Mouse (Mus musculus) heart, embryonic 14.5 days (tissue): Measurements from ENCODE around the gene Plekhm2. TPM values are rescaled to one million over a fixed set of nuclear protein-coding genes. Genes with fewer than 3 reads are reported as not detected.

Experiments
- ATAC-seq: fragments of 200-750 bp; cut with Nextera tagmentation; 2 replicates; pipeline ENCODE4 v1.8.0; 2017; ENCODE audit warnings: low read depth, moderate TSS enrichment; ENCODE audit not compliant: insufficient number of reproducible peaks, insufficient read depth, low FRiP score
- H3K27ac ChIP-seq, 2 experiments: fragments of 200-500 bp in 1 of 2; fragments of 300-500 bp in 1 of 2; sonication (generic) in 1 of 2; replicated peaks in 1 of 2; 2 replicates each; pipeline ENCODE4 v1.5.1; 2012 to 2014; ENCODE audit warnings: low read depth in 2 of 2, low read length in 2 of 2, control low read depth in 1 of 2, mild to moderate bottlenecking in 1 of 2, mixed read lengths in 1 of 2; ENCODE audit not compliant: control insufficient read depth in 1 of 2, insufficient read depth in 1 of 2
- H3K27me3 ChIP-seq: fragments of 300-500 bp; sonication (generic); 2 replicates; pipeline ENCODE4 v1.6.1; 2014; ENCODE audit warnings: mild to moderate bottlenecking, low read length, control low read depth; ENCODE audit not compliant: control insufficient read depth, insufficient read depth
- H3K36me3 ChIP-seq: fragments of 300-500 bp; sonication (generic); 2 replicates; pipeline ENCODE4 v1.6.1; 2014; ENCODE audit warnings: mild to moderate bottlenecking, control low read depth, low read length, mixed read lengths; ENCODE audit not compliant: control insufficient read depth, insufficient read depth
- H3K4me1 ChIP-seq, 2 experiments: fragments of 200-500 bp in 1 of 2; fragments of 300-500 bp in 1 of 2; sonication (generic) in 1 of 2; 2 replicates each; pipeline ENCODE4 v1.6.1; 2012 to 2014; ENCODE audit warnings: low read length in 2 of 2, control low read depth in 1 of 2, mixed read lengths in 1 of 2; ENCODE audit not compliant: control insufficient read depth in 2 of 2, insufficient read depth in 2 of 2
- H3K4me2 ChIP-seq: fragments of 300-500 bp; sonication (generic); 2 replicates; pipeline ENCODE4 v1.6.1; 2014; ENCODE audit warnings: mild to moderate bottlenecking, low read length
- H3K4me3 ChIP-seq, 2 experiments: fragments of 200-500 bp in 1 of 2; fragments of 300-500 bp in 1 of 2; sonication (generic) in 1 of 2; 2 replicates each; pipeline ENCODE4 v1.5.1; 2012 to 2014; ENCODE audit warnings: low read length in 2 of 2, mild to moderate bottlenecking in 2 of 2, control low read depth in 1 of 2, low read depth in 1 of 2, moderate library complexity in 1 of 2; ENCODE audit not compliant: control insufficient read depth in 1 of 2, insufficient read depth in 1 of 2
- H3K9ac ChIP-seq: fragments of 300-500 bp; sonication (generic); 2 replicates; pipeline ENCODE4 v1.6.1; 2014; ENCODE audit warnings: mild to moderate bottlenecking, low read length
- H3K9me3 ChIP-seq: fragments of 300-500 bp; sonication (generic); 2 replicates; pipeline ENCODE4 v1.6.1; 2016; ENCODE audit warnings: low read length, control low read depth; ENCODE audit not compliant: control insufficient read depth
- WGBS: fragments of 180-500 bp; shearing (Covaris S2); extraction: QIAGEN DNeasy Blood & Tissue Kit; methylation state at CpG from one replicate; pipeline ENCODE4 v1.1.7; 2014; 5-methylcytosine and 5-hydroxymethylcytosine counted together
- polyA plus RNA-seq: library from polyadenylated mRNA; unstranded; fragments of >200 nt; fragmentation: Nextera tagmentation; extraction: Ambion mirVana; gene quantifications from 2 replicates; pipeline ENCODE4 v1.2.1, GENCODE M21; 2014

The Plekhm2 gene
- polyA plus RNA-seq, 1 experiment from 2014 or later: 7.8 TPM

GRCm38 (mm10) chr4:141688505-141688904 is 23.8 kb upstream of the Plekhm2 start:
- Histone ChIP-seq H3K27ac (no peak overlapping the region), H3K4me2 (no peak overlapping the region), H3K9ac (no peak overlapping the region), H3K27me3 (no peaks in the 10 kb centered on the region), H3K4me1 (peaks cover 9 to 12% of the 10 kb centered on the region in 2 experiments), H3K9me3 (no peaks in the 10 kb centered on the region), H3K36me3 (peaks cover 92% of the 10 kb centered on the region), H3K4me3 (no peak overlapping the region)
- 87% methylated on average over 8 of the region's 8 CpGs for WGBS
- ATAC-seq: no peak

- peaks cover 21 to 30% of the 10 kb centered on the region in 2 experiments for H3K4me1 ChIP-seq
- no peak overlapping the region for H3K27ac ChIP-seq
- H3K9me3 ChIP-seq: no peaks in the 10 kb centered on the region
- no peaks in the 10 kb centered on the region for H3K27me3 ChIP-seq
- H3K9ac ChIP-seq: no peak overlapping the region
- no peak overlapping the region for H3K4me2 ChIP-seq
- H3K36me3 ChIP-seq: peaks cover 84% of the 10 kb centered on the region
- WGBS: 74% methylated on average over 8 of the region's 8 CpGs
- no peak for ATAC-seq
- H3K4me3 ChIP-seq: no peak overlapping the region
Measured at GRCm38 (mm10) chr4:141686525-141686924, 21.8 kb upstream of the Plekhm2 start.

GRCm38 (mm10) chr4:141686093-141686492 is 21.4 kb upstream of the Plekhm2 start:
- Histone ChIP-seq H3K27me3 (no peaks in the 10 kb centered on the region), H3K9me3 (no peaks in the 10 kb centered on the region), H3K36me3 (peaks cover 81% of the 10 kb centered on the region), H3K9ac (no peak overlapping the region), H3K4me3 (no peak overlapping the region), H3K27ac (no peak overlapping the region), H3K4me2 (no peak overlapping the region), H3K4me1 (peaks cover 21 to 34% of the 10 kb centered on the region in 2 experiments)
- WGBS: 76% methylated on average over 3 of the region's 3 CpGs
- ATAC-seq: no peak

GRCm38 (mm10) chr4:141685499-141685898 is 20.8 kb upstream of the Plekhm2 start, which contains the start of gene Rsc1a1:
Gene Rsc1a1 (minus strand): TSS chr4:141685599.
- Histone ChIP-seq H3K4me1 (peaks cover 23 to 38% of the 10 kb centered on the region in 2 experiments), H3K27me3 (no peaks in the 10 kb centered on the region), H3K4me3 (no peak within 1 kb of the TSS), H3K4me2 (no peak within 1 kb of the TSS), H3K27ac (no peak within 1 kb of the TSS), H3K9ac (no peak within 1 kb of the TSS), H3K36me3 (peaks cover 79% of the 10 kb centered on the region), H3K9me3 (no peaks in the 10 kb centered on the region)
- 96% methylated on average over 6 of the region's 6 CpGs for WGBS
- ATAC-seq: no peak

GRCm38 (mm10) chr4:141682706-141683230 is 18.1 kb upstream of the Plekhm2 start:
- H3K9ac ChIP-seq: no peak overlapping the region

DNA sequence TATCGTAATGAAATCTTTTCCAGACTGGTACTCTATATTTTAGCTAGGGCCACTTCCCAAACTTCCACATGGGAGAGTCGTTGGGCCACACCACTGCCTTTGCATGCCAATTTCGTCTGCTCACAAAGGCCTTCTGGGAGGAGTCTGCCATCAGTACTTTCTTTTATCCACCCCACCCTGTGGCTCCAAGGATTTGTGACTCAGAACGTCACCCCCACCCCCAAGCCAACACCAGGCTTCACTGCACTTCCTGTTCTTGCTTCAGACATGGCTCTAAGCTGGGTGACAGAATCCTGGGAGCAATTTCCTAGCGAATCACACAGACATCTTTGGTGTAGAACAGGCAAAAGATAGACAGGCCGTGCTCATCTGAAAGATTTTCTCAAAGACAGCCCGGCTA is 17.1 kb upstream of the Plekhm2 start:
- Histone ChIP-seq H3K9me3 (no peaks in the 10 kb centered on the region), H3K9ac (peak overlapping the region; percentile 46; the same call in 1 of the 2 replicates), H3K36me3 (peaks cover 51% of the 10 kb centered on the region), H3K4me3 (no peak overlapping the region), H3K4me1 (peaks cover 23 to 38% of the 10 kb centered on the region in 2 experiments), H3K4me2 (no peak overlapping the region), H3K27me3 (no peaks in the 10 kb centered on the region), H3K27ac (0 out of 4 replicates have a peak overlapping the region, but pooled peaks of 1 of the 2 experiments have one; percentile 37)
- 50% methylated on average over 7 of the region's 7 CpGs for WGBS
- no peak for ATAC-seq

More at GRCm38 (mm10) chr4:141682706-141683230, 18.1 kb upstream of the Plekhm2 start:
- Histone ChIP-seq H3K36me3 (peaks cover 57% of the 10 kb centered on the region), H3K27ac (peak overlapping the region in 1 of 2 experiments; percentile 30; a peak in 1 of 4 replicates), H3K4me1 (peaks cover 23 to 38% of the 10 kb centered on the region in 2 experiments), H3K27me3 (no peaks in the 10 kb centered on the region), H3K4me3 (no peak overlapping the region), H3K4me2 (no peak overlapping the region), H3K9me3 (no peaks in the 10 kb centered on the region)
- no peak for ATAC-seq
- WGBS: 54% methylated on average over 12 of the region's 12 CpGs

- H3K36me3 ChIP-seq: peaks cover 42% of the 10 kb centered on the region
- H3K4me2 ChIP-seq: no peak overlapping the region
- H3K4me1 ChIP-seq: peaks cover 26 to 38% of the 10 kb centered on the region in 2 experiments
- 0 out of 2 replicates have a peak, but pooled peaks have one; percentile 32 for ATAC-seq
- no peaks in the 10 kb centered on the region for H3K9me3 ChIP-seq
- H3K9ac ChIP-seq: no peak overlapping the region
- H3K27ac ChIP-seq: no peak overlapping the region
- H3K27me3 ChIP-seq: no peaks in the 10 kb centered on the region
- 31% methylated on average over 12 of the region's 12 CpGs for WGBS
- no peak overlapping the region for H3K4me3 ChIP-seq
Measured at GRCm38 (mm10) chr4:141680892-141681291, 16.2 kb upstream of the Plekhm2 start.

DNA sequence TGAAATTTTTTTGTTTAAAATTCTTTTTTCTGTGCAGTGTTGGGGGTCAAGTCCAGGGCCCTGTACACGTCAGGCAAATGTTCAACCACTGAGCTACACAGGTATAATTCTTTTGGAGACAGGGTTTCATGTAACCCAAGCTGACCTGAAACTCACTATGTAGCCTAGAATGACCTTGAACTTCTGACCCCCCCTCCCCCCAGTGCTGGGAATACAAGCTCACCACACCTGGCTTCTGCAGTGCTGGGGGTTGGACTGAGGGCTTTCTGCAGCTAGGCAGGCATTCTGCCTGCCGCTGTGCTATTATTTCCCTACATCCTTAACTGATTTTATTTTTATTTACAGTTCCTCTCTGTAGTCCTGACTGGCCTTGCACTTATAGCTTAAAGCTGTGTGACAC is 14.3 kb upstream of the Plekhm2 start:
- Histone ChIP-seq H3K27me3 (no peaks in the 10 kb centered on the region), H3K4me3 (no peak overlapping the region), H3K36me3 (peaks cover 25% of the 10 kb centered on the region), H3K27ac (no peak overlapping the region), H3K4me2 (no peak overlapping the region), H3K9me3 (no peaks in the 10 kb centered on the region), H3K9ac (no peak overlapping the region), H3K4me1 (peaks cover 21 to 32% of the 10 kb centered on the region in 2 experiments)
- WGBS: 88% methylated on average over 2 of the region's 2 CpGs
- no peak for ATAC-seq
